Mouse (Mus musculus) embryonic facial prominence, embryonic 15.5 days (tissue): Measurements from ENCODE around the gene Hoxa9. TPM values are rescaled to one million over a fixed set of nuclear protein-coding genes. Genes with fewer than 3 reads are reported as not detected.
A peak's percentile ranks its signal among the peaks of the same experiment; 100 is the strongest.

ENCODE experiments used
- ATAC-seq: fragments of 200-750 bp; cut with Nextera tagmentation; 2 replicates; pipeline ENCODE4 v1.8.0; 2017; ENCODE audit warnings: low read depth, moderate TSS enrichment; ENCODE audit not compliant: insufficient number of reproducible peaks, low FRiP score, low TSS enrichment
- H3K27ac ChIP-seq: fragments of 300-500 bp; sonication (generic); replicated peaks from 2 replicates; pipeline ENCODE4 v1.5.1; 2015; ENCODE audit warnings: mild to moderate bottlenecking, inconsistent platforms
- H3K27me3 ChIP-seq: fragments of 300-500 bp; sonication (generic); 2 replicates; pipeline ENCODE4 v1.6.1; 2015; ENCODE audit warnings: inconsistent platforms
- H3K36me3 ChIP-seq: fragments of 300-500 bp; sonication (generic); 2 replicates; pipeline ENCODE4 v1.6.1; 2015; ENCODE audit warnings: mild to moderate bottlenecking, inconsistent platforms
- H3K4me1 ChIP-seq: fragments of 300-500 bp; sonication (generic); 2 replicates; pipeline ENCODE4 v1.6.1; 2015; ENCODE audit warnings: inconsistent platforms
- H3K4me2 ChIP-seq: fragments of 300-500 bp; sonication (generic); replicated peaks from 2 replicates; pipeline ENCODE4 v1.6.1; 2015; ENCODE audit warnings: mild to moderate bottlenecking, inconsistent platforms
- H3K4me3 ChIP-seq: fragments of 300-500 bp; sonication (generic); replicated peaks from 2 replicates; pipeline ENCODE4 v1.5.1; 2015; ENCODE audit warnings: mild to moderate bottlenecking, inconsistent platforms
- H3K9ac ChIP-seq: fragments of 300-500 bp; sonication (generic); 2 replicates; pipeline ENCODE4 v1.6.1; 2015; ENCODE audit warnings: inconsistent platforms
- H3K9me3 ChIP-seq: fragments of 300-500 bp; sonication (generic); replicated peaks from 2 replicates; pipeline ENCODE4 v1.6.1; 2016; ENCODE audit warnings: inconsistent platforms
- WGBS: fragments of 180-500 bp; shearing (Covaris S2); methylation state at CpG from one replicate; pipeline ENCODE4 v1.1.7; 2015; 5-methylcytosine and 5-hydroxymethylcytosine counted together
- polyA plus RNA-seq: library from polyadenylated mRNA; unstranded; fragments of >200 nt; fragmentation: Nextera tagmentation; extraction: Ambion mirVana; gene quantifications from 2 replicates; pipeline ENCODE4 v1.2.1, GENCODE M21; 2015

Hoxa9 gene
- polyA plus RNA-seq, 1 experiment from 2014 or later: 0.13 TPM

GRCm38 (mm10) chr6:52217459-52217768 lies 13.5 kb downstream of the Hoxa9 start:
- H3K27me3 ChIP-seq: peaks cover 100% of the 10 kb centered on the region

GRCm38 (mm10) chr6:52216691-52217458 lies 14.0 kb downstream of the Hoxa9 start:
- Histone ChIP-seq H3K9ac (no peak overlapping the region), H3K4me1 (peaks cover 31% of the 10 kb centered on the region), H3K4me3 (peak overlapping the region; percentile 29), H3K4me2 (peak overlapping the region; percentile 37), H3K36me3 (no peaks in the 10 kb centered on the region), H3K9me3 (no peaks in the 10 kb centered on the region), H3K27ac (no peak overlapping the region), H3K27me3 (peaks cover 100% of the 10 kb centered on the region)
- no peak for ATAC-seq
- 3% methylated on average over 60 of the region's 60 CpGs for WGBS

More at GRCm38 (mm10) chr6:52217459-52217768, 13.5 kb downstream of the Hoxa9 start:
- Histone ChIP-seq H3K36me3 (no peaks in the 10 kb centered on the region), H3K4me1 (peaks cover 33% of the 10 kb centered on the region), H3K4me2 (peak overlapping the region; percentile 37), H3K27ac (no peak overlapping the region), H3K9me3 (no peaks in the 10 kb centered on the region), H3K9ac (no peak overlapping the region), H3K4me3 (peak overlapping the region; percentile 29)
- WGBS: under 1% methylated on average over 25 of the region's 25 CpGs
- ATAC-seq: no peak

DNA sequence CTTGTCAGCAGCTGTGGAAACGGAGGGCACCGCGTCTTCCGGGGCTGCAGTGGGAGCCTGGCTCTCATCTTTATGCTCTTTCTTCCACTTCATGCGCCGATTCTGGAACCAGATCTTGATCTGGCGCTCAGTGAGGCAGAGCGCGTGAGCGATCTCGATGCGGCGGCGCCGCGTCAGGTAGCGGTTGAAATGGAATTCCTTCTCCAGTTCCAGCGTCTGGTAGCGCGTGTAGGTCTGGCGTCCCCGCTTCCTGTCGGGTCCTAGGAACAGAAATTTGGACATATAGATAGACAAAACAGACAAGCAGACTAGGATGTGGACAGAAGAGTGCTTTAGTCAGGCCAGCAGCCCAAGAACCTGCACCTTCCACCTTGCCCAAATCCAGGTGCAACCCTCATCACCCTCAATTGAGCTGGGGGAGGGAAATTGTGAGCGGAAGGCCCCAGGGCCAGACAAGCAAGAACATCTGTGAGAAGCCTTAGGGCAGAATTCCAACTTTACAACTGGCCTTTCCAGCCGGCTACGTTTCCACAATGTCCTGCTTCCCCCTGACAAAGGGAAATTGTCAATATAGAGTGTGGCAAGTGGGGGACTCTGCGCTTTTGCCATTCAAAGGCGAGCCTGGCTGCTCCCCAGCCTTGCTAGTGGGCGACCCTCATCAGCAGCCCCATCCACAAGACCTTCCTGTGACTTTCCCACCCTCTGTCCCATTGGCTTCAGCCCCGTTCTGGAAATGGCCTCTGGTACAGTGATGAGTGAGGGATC lies 14.9 kb downstream of the Hoxa9 start:
- no peaks in the 10 kb centered on the region for H3K36me3 ChIP-seq
- H3K4me3 ChIP-seq: no peak overlapping the region
- H3K4me1 ChIP-seq: peaks cover 25% of the 10 kb centered on the region
- no peak overlapping the region for H3K9ac ChIP-seq
- peaks cover 100% of the 10 kb centered on the region for H3K27me3 ChIP-seq
- no peak for ATAC-seq
- no peaks in the 10 kb centered on the region for H3K9me3 ChIP-seq
- WGBS: 2% methylated on average over 30 of the region's 30 CpGs
- H3K4me2 ChIP-seq: no peak overlapping the region
- H3K27ac ChIP-seq: no peak overlapping the region

DNA sequence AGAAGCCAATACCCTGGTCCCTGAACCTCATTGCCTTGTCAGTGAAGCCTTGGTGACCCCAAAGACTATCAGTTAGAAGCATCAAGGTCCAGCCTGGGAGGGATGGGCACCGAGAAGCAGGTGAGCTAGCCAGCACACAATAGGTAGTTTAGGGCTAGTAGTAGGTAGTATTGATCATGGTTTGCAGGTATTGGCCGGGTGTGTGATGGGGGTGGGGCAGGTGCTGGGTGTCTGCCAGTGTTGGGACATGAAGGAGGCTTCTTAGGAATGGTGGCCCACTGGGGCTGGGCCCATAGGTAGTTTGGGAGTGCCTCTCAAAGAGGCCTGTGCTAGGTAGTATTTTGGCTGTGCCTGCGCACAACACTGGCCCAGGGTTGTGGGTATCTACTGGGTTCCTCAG lies 15.8 kb downstream of the Hoxa9 start:
- H3K27ac ChIP-seq: no peak overlapping the region
- no peak overlapping the region for H3K4me2 ChIP-seq
- H3K4me1 ChIP-seq: peaks cover 24% of the 10 kb centered on the region
- H3K9ac ChIP-seq: no peak overlapping the region
- H3K27me3 ChIP-seq: peaks cover 99% of the 10 kb centered on the region
- no peak for ATAC-seq
- WGBS: 12% methylated on average over 3 of the region's 3 CpGs
- H3K4me3 ChIP-seq: no peak overlapping the region
- H3K9me3 ChIP-seq: no peaks in the 10 kb centered on the region
- no peaks in the 10 kb centered on the region for H3K36me3 ChIP-seq

DNA sequence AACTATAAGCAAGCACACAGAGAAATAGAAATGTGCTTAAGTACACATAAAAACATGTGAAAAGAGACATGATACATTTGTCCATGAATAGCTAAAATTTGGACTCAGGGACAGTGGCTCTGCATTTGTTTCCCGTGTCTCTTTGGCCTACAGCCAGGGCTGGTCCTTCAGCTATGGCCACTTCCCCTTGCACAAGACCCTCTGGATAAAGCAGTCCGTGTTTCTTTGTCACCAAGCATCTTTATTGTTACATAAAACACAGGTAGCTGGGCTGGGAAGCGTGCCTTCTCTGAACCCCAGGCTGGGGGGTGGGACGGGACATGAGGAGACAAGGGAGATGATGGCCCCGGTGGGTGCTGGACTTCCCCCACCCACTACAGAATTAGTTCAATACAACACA lies 16.6 kb downstream of the Hoxa9 start:
- Histone ChIP-seq H3K36me3 (no peaks in the 10 kb centered on the region), H3K4me2 (no peak overlapping the region), H3K27me3 (peaks cover 99% of the 10 kb centered on the region), H3K9me3 (no peaks in the 10 kb centered on the region), H3K4me3 (no peak overlapping the region), H3K9ac (no peak overlapping the region), H3K4me1 (peaks cover 24% of the 10 kb centered on the region), H3K27ac (no peak overlapping the region)
- ATAC-seq: no peak
- 11% methylated on average over 5 of the region's 5 CpGs for WGBS

DNA sequence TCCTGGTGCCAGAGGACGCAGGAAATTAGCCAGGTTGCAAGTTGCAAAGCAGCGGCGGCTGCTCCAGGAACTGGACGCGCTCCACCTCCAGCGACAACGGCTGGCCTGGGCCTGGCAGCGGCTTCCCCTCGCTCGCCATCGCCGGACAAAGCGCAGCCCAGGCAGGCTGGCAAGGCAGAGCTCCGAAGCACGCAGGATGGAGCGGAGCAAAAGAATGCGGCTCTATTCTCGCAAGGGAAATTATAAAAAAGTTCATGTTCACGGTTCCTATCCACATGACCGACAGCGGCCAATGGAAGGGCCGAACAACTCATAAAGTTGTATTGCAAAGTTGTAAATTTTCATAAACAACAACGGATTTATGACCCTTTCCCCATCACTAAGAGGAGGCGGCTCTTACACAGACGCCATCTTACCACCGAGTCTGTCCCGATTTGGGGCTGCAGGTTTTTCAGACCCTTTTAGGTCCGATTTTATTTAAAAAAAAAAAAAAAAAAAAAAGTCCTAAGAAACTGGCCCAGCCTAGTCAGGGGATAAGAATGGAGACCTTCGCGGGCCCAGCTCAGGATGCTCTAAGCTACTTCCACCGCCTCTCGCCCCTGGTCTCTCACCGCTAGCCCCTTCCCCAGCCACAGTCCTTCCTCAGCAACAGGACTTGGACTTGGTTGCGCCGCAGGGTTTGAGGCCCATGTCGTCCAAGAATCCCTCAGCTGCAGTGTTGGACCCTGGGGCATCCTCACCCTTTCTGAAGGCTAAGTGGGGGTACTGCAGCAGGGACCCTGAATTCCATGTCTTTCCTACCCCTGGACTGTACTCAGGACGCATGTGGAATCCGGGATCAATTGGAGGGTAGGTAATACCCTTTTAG lies 17.5 kb downstream of the Hoxa9 start, which contains the start of the genes Hoxa3 and Gm28308:
Gene Hoxa3, minus strand, starts transcription at position 218 of the 868 bp plus-strand sequence.
Gene Gm28308, minus strand, starts transcription at position 221 of the 868 bp plus-strand sequence.
- no peak within 1 kb of the TSS for H3K27ac ChIP-seq
- peak within 1 kb of the TSS; percentile 24 for H3K4me3 ChIP-seq
- no peak for ATAC-seq
- H3K36me3 ChIP-seq: no peaks in the 10 kb centered on the region
- WGBS: 2% methylated on average over 38 of the region's 38 CpGs
- peaks cover 32% of the 10 kb centered on the region for H3K4me1 ChIP-seq
- no peaks in the 10 kb centered on the region for H3K9me3 ChIP-seq
- H3K27me3 ChIP-seq: peaks cover 99% of the 10 kb centered on the region
- H3K4me2 ChIP-seq: no peak within 1 kb of the TSS
- H3K9ac ChIP-seq: no peak within 1 kb of the TSS

GRCm38 (mm10) chr6:52212556-52213118 lies 18.3 kb downstream of the Hoxa9 start:
- Histone ChIP-seq H3K9ac (no peak overlapping the region), H3K4me3 (peak overlapping the region; percentile 24), H3K27ac (no peak overlapping the region), H3K36me3 (no peaks in the 10 kb centered on the region), H3K9me3 (no peaks in the 10 kb centered on the region), H3K4me2 (no peak overlapping the region), H3K4me1 (peaks cover 30% of the 10 kb centered on the region), H3K27me3 (peaks cover 98% of the 10 kb centered on the region)
- no peak for ATAC-seq
- WGBS: under 1% methylated on average over 22 of the region's 22 CpGs

DNA sequence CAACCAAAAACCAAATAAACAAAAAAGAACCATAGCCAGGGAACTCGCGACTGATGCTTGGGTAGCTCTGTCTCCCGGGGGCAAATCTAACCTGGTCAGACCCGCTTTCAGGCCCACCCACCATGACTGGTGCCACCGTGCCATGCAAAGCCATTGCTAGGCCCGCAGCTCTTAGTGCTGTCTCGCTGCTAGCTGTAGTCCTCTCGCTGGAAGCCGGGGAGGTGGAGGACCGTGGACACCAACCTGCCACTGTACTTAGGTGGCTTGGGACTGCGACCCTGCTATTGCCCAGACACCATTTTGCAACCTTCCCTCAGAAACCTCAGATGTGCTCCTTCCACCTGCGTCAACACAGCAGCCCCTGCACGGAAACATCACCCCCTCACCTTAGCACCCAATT lies 18.9 kb downstream of the Hoxa9 start:
- Histone ChIP-seq H3K4me1 (peaks cover 24% of the 10 kb centered on the region), H3K27ac (no peak overlapping the region), H3K27me3 (peaks cover 98% of the 10 kb centered on the region), H3K4me3 (0 out of 2 replicates have a peak overlapping the region, but pooled peaks have one; percentile 10), H3K36me3 (no peaks in the 10 kb centered on the region), H3K9me3 (no peaks in the 10 kb centered on the region), H3K4me2 (no peak overlapping the region), H3K9ac (no peak overlapping the region)
- 5% methylated on average over 13 of the region's 13 CpGs for WGBS
- ATAC-seq: no peak

DNA sequence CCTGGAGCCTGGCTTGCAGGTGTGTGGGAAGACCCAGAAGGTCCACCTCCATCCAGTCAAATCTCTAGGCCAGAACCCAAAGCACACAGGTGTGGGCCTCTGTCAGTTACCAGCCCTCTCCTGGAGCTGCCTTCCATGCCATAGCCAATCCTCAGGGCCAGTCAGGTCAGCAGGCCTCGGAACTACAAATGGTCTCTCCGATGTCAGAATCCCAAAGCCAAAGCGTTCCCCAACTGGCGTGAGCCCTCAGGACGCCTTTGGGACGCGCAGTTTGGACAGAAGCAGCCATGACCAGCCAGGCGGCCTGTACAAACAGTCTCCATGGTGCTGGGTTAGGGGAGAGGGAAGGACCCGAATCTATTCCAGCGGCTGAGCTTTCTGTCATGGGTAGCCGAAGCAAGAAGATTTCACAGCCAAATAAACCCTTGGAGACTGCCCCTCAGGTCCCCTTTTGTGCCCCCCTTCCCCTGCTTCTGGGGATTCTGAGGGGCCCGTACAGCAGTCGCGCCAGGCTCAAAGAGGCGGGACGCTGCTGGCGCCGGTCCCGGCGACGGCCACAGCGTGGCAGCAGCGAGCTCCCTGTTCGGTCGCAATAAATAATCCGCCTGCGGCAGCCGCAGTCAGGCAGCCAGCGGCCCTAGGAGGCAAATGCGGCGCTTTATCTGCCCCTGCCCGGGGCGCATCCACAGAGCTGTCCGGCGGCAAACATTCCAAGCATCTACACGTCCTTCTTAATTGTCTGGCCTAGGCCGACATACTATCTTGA lies 19.5 kb downstream of the Hoxa9 start:
- 0 out of 2 replicates have a peak overlapping the region, but pooled peaks have one; percentile 10 for H3K4me3 ChIP-seq
- WGBS: 2% methylated on average over 37 of the region's 37 CpGs
- H3K4me2 ChIP-seq: no peak overlapping the region
- peaks cover 98% of the 10 kb centered on the region for H3K27me3 ChIP-seq
- no peaks in the 10 kb centered on the region for H3K36me3 ChIP-seq
- H3K9ac ChIP-seq: no peak overlapping the region
- no peaks in the 10 kb centered on the region for H3K9me3 ChIP-seq
- peak; percentile 19; the same call in 1 of the 2 replicates for ATAC-seq
- peaks cover 20% of the 10 kb centered on the region; the same call in 1 of the 2 replicates for H3K4me1 ChIP-seq
- H3K27ac ChIP-seq: no peak overlapping the region

GRCm38 (mm10) chr6:52209685-52210046 lies 21.2 kb downstream of the Hoxa9 start:
- WGBS: 9% methylated on average over 12 of the region's 12 CpGs
- no peak overlapping the region for H3K4me3 ChIP-seq
- H3K4me1 ChIP-seq: peaks cover 21% of the 10 kb centered on the region; the same call in 1 of the 2 replicates
- no peaks in the 10 kb centered on the region for H3K9me3 ChIP-seq
- H3K36me3 ChIP-seq: no peaks in the 10 kb centered on the region
- ATAC-seq: no peak
- no peak overlapping the region for H3K27ac ChIP-seq
- H3K27me3 ChIP-seq: peaks cover 98% of the 10 kb centered on the region
- H3K9ac ChIP-seq: no peak overlapping the region
- no peak overlapping the region for H3K4me2 ChIP-seq
